Mouse (Mus musculus): ENCODE data around the gene Etl4. TPM values are rescaled to one million over a fixed set of nuclear protein-coding genes. Genes with fewer than 3 reads are reported as not detected.
A peak's percentile ranks its signal among the peaks of the same experiment; 100 is the strongest.
"Not testable (repeated sequence)": the region's sequence is repeated elsewhere in the genome, so short reads cannot be mapped to it uniquely, and the experiment has no call there.

Gene Etl4
- polyA plus RNA-seq, 1 experiment, result 154 TPM

DNA sequence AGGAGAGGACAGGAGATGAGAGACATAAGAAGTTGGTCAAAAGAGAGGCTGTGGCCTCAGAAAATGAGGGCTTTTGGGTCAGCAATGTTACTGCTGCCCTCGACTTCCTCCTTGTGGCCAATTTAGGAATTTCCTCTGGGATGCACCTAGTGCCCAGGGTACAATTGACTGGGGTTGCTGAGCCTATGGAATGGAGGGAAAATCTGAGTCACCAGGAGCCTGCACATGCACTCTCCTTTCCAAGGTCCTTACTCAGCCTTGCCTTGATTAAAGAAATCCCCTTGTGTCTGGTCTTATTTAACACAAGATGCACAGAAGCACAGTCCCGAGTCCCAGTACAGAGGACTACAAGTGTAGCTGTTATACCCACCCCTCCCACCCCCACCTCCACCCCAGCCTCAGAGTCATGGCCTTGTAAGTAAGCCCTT lies 756.5 kb downstream of the Etl4 start:
- Histone ChIP-seq H3K4me3 (ENCODE audit: low read depth, low read length) (no peak overlapping the region), H3K4me1 (ENCODE audit: control insufficient read depth, insufficient read depth, low read length) (peaks cover 4% of the 10 kb centered on the region), H3K27me3 (ENCODE audit: control insufficient read depth, insufficient read depth, low read length, poor library complexity, severe bottlenecking) (no peaks in the 10 kb centered on the region), H3K36me3 (ENCODE audit: control insufficient read depth, insufficient read depth, low read length, poor library complexity, severe bottlenecking) (peaks cover 18% of the 10 kb centered on the region), H3K9me3 (replicated peaks; ENCODE audit: control insufficient read depth, insufficient read depth, low read length, poor library complexity, severe bottlenecking) (no peaks in the 10 kb centered on the region), H3K27ac (ENCODE audit: insufficient read depth, low read length) (peak overlapping the region; percentile 100), H3K9ac (ENCODE audit: low read depth, poor library complexity, severe bottlenecking) (peak overlapping the region; percentile 82)
- TF ChIP-seq CTCF (IDR thresholded peaks at IDR 0.05; ENCODE audit: low read depth, low read length) (peak; percentile 22), POLR2A (IDR thresholded peaks at IDR 0.05; ENCODE audit: insufficient read depth, low read length) (no peak), EP300 (IDR thresholded peaks at IDR 0.05; ENCODE audit: insufficient read depth, low read depth, low read length) (no peak)

DNA sequence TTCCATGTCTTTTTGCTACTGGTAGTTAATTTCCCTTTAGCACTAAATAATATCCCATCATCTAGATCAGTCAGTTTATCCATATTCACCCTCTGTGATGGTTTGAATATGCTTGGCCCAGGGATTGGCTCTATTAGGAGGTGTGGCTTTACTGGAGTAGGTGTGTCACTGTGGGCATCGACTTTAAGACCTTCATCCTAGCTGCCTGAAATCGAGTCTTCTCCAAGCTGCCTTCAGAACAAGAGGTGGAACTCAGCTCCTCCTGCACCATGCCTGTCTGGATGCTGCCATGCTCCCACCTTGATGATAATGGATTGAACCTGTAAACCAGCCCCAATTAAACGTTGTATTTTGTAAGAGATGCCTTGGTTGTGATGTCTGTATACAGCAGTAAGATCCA lies 758.3 kb downstream of the Etl4 start:
- Histone ChIP-seq H3K36me3 (ENCODE audit: control insufficient read depth, insufficient read depth, low read length, poor library complexity, severe bottlenecking) (peaks cover 8% of the 10 kb centered on the region; the same call in 1 of the 2 replicates), H3K27me3 (ENCODE audit: control insufficient read depth, insufficient read depth, low read length, poor library complexity, severe bottlenecking) (no peaks in the 10 kb centered on the region), H3K9me3 (replicated peaks; ENCODE audit: control insufficient read depth, insufficient read depth, low read length, poor library complexity, severe bottlenecking) (no peaks in the 10 kb centered on the region), H3K4me1 (ENCODE audit: control insufficient read depth, insufficient read depth, low read length) (peaks cover 4% of the 10 kb centered on the region), H3K9ac (ENCODE audit: low read depth, poor library complexity, severe bottlenecking) (peak overlapping the region; percentile 82; the same call in 1 of the 2 replicates), H3K27ac (ENCODE audit: insufficient read depth, low read length) (peak overlapping the region; percentile 100), H3K4me3 (ENCODE audit: low read depth, low read length) (no peak overlapping the region)
- TF ChIP-seq EP300 (IDR thresholded peaks at IDR 0.05; ENCODE audit: insufficient read depth, low read depth, low read length) (0 out of 2 replicates have a peak, but pooled peaks have one; percentile 30), POLR2A (IDR thresholded peaks at IDR 0.05; ENCODE audit: insufficient read depth, low read length) (no peak)

DNA sequence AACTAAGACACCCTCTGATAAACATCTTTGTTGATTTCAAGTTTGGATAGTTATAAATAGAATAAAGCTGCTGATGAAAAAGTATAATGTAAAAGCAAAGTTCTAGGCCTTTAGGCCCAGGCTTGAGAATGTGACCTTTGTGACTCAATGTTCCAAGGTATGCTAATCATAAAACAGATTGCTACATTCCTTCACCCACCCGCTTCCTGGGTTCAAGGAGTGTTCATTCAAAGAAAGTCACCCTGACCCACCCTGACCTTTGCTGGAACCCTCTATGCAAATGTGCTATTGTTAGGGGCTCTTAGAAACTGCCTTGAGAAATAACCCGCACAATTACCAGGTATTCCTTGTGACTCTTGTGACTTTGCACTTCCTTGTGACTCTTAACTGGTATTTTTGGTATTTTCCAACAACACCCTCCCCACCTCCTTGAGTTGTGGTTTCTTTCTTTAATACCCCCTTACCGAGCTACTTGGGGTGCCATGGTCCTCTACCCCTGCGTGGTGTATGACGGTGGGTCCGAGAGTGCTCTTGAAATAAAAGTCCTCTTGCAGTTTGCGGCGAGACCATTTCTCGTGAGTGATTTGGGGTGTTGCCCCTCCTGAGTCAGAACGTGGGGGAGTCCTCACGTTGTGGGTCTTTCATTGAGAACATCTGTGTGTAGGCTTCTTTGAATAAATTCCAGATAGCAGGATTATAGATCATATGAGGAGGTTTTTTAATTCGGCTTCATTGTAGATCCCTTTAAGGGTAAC lies 758.9 kb downstream of the Etl4 start:
- not testable (repeated sequence) for H3K4me1 ChIP-seq (ENCODE audit: control insufficient read depth, insufficient read depth, low read length); H3K27me3 ChIP-seq (ENCODE audit: control insufficient read depth, insufficient read depth, low read length, poor library complexity, severe bottlenecking); H3K9me3 ChIP-seq (replicated peaks; ENCODE audit: control insufficient read depth, insufficient read depth, low read length, poor library complexity, severe bottlenecking); H3K36me3 ChIP-seq (ENCODE audit: control insufficient read depth, insufficient read depth, low read length, poor library complexity, severe bottlenecking); H3K4me3 ChIP-seq (ENCODE audit: low read depth, low read length)
- H3K27ac ChIP-seq (ENCODE audit: insufficient read depth, low read length), result peak overlapping the region; percentile 100
- H3K9ac ChIP-seq (ENCODE audit: low read depth, poor library complexity, severe bottlenecking), result peak overlapping the region; percentile 82

DNA sequence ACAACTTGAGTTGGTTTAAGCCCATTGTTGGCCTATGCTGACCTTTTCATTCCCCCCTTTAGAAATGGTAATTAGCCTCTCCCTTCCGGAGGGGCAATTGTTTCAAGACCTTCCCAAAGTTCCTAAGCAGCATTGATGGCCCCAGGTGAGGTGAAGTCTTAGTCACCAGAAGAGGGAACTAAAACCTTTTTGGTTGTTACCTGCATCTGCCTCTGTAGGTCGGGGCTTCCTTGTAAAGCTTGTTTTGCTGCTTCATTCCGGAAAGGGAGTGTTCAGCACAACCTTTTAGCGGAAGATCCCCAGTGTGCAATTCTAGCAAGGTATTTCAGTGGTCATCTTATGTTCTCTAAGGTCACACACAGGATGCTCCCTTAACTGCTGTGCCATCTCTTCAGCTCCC lies 759.8 kb downstream of the Etl4 start:
- no peaks in the 10 kb centered on the region for H3K27me3 ChIP-seq (ENCODE audit: control insufficient read depth, insufficient read depth, low read length, poor library complexity, severe bottlenecking)
- H3K9me3 ChIP-seq (replicated peaks; ENCODE audit: control insufficient read depth, insufficient read depth, low read length, poor library complexity, severe bottlenecking), result no peaks in the 10 kb centered on the region
- H3K4me3 ChIP-seq (ENCODE audit: low read depth, low read length), result no peak overlapping the region
- H3K27ac ChIP-seq (ENCODE audit: insufficient read depth, low read length), result peak overlapping the region; percentile 100
- H3K9ac ChIP-seq (ENCODE audit: low read depth, poor library complexity, severe bottlenecking), result peak overlapping the region; percentile 89
- H3K36me3 ChIP-seq (ENCODE audit: control insufficient read depth, insufficient read depth, low read length, poor library complexity, severe bottlenecking), result peaks cover 4% of the 10 kb centered on the region; the same call in 1 of the 2 replicates
- H3K4me1 ChIP-seq (ENCODE audit: control insufficient read depth, insufficient read depth, low read length), result peaks cover 2% of the 10 kb centered on the region
- TF ChIP-seq POLR2A (IDR thresholded peaks at IDR 0.05; ENCODE audit: insufficient read depth, low read length) (no peak), EP300 (IDR thresholded peaks at IDR 0.05; ENCODE audit: insufficient read depth, low read depth, low read length) (peak; percentile 45; the same call in 1 of the 2 replicates), CTCF (IDR thresholded peaks at IDR 0.05; ENCODE audit: low read depth, low read length) (no peak)

DNA sequence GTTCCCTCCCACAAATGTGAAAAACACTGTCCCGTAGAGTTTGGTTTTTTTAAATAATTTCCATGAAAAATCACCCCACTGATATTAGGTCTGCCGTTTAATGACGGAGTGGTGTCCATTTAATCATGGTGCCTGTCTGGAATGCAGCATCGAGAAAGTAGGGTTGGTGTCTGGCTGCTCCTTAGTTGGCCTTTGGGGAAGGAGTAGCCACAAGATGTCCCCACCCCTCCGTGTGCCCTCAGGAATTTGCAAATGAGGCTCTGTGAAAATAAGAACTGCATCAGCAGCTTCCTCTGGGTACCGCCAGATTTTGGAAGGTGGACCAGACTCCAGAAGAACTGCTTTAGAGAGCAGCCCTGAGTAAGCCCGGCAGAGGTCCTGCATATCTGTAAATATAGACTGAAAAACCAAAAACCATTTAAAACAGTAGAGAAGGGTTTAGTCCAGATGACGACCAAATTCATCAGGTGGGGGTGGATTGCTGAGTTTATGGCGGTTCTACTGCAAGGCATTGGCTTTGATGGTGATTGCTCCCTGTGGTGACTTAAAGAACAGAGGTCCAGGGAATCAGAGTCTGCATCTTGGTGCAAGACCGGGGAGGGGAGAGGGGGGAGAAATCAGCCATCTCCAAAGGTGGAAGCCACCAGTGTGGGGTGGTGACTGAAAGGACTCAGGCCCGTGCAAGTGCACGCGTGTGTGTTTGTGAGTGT lies 762.1 kb downstream of the Etl4 start:
- Histone ChIP-seq H3K4me1 (ENCODE audit: control insufficient read depth, insufficient read depth, low read length) (no peaks in the 10 kb centered on the region), H3K4me3 (ENCODE audit: low read depth, low read length) (peak overlapping the region; percentile 60), H3K36me3 (ENCODE audit: control insufficient read depth, insufficient read depth, low read length, poor library complexity, severe bottlenecking) (0 out of 2 replicates have a peak, but pooled peaks cover 3% of the 10 kb centered on the region), H3K27me3 (ENCODE audit: control insufficient read depth, insufficient read depth, low read length, poor library complexity, severe bottlenecking) (no peaks in the 10 kb centered on the region), H3K9ac (ENCODE audit: low read depth, poor library complexity, severe bottlenecking) (peak overlapping the region; percentile 89), H3K27ac (ENCODE audit: insufficient read depth, low read length) (peak overlapping the region; percentile 100), H3K9me3 (replicated peaks; ENCODE audit: control insufficient read depth, insufficient read depth, low read length, poor library complexity, severe bottlenecking) (no peaks in the 10 kb centered on the region)
- TF ChIP-seq POLR2A (IDR thresholded peaks at IDR 0.05; ENCODE audit: insufficient read depth, low read length) (no peak), EP300 (IDR thresholded peaks at IDR 0.05; ENCODE audit: insufficient read depth, low read depth, low read length) (peak; percentile 90)

DNA sequence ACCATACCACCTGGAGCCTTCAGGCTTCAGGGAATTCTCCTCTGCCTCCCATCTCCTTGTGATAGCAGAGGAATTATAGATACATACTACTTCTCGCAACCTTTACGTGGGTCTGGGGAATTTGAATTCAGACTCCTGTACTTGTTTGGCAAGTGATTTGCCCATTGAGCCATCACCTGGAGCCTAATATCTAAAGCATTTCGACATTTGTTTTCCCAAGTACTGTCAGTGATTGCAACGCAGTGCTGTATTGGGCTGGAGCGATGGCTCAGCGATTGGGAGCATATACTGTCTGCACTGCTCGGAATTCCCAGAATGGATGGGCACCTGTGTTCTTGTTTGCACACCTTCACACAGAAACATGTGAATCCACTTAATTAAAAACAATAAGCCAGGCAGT lies 762.7 kb downstream of the Etl4 start:
- Histone ChIP-seq H3K27me3 (ENCODE audit: control insufficient read depth, insufficient read depth, low read length, poor library complexity, severe bottlenecking) (no peaks in the 10 kb centered on the region), H3K36me3 (ENCODE audit: control insufficient read depth, insufficient read depth, low read length, poor library complexity, severe bottlenecking) (0 out of 2 replicates have a peak, but pooled peaks cover 5% of the 10 kb centered on the region), H3K4me1 (ENCODE audit: control insufficient read depth, insufficient read depth, low read length) (no peaks in the 10 kb centered on the region), H3K27ac (ENCODE audit: insufficient read depth, low read length) (peak overlapping the region; percentile 100), H3K9ac (ENCODE audit: low read depth, poor library complexity, severe bottlenecking) (peak overlapping the region; percentile 89), H3K4me3 (ENCODE audit: low read depth, low read length) (peak overlapping the region; percentile 60), H3K9me3 (replicated peaks; ENCODE audit: control insufficient read depth, insufficient read depth, low read length, poor library complexity, severe bottlenecking) (no peaks in the 10 kb centered on the region)
- TF ChIP-seq EP300 (IDR thresholded peaks at IDR 0.05; ENCODE audit: insufficient read depth, low read depth, low read length), result no peak
- TF ChIP-seq POLR2A (IDR thresholded peaks at IDR 0.05; ENCODE audit: insufficient read depth, low read length), result no peak
- no peak for TF ChIP-seq CTCF (IDR thresholded peaks at IDR 0.05; ENCODE audit: low read depth, low read length)
